Mouse (Mus musculus) naive thymus-derived CD4-positive, alpha-beta T cell, adult 2 months (primary cell): ENCODE results near the gene 4933411K16Rik.
A peak's percentile ranks its signal among the peaks of the same experiment; 100 is the strongest.

Experiments used
- DNase-seq: peaks from one replicate; pipeline ENCODE4 v3.0.0-alpha.2; 2011; ENCODE audit warnings: low read depth

Gene 4933411K16Rik

GRCm38 (mm10) chr19:42051948-42052347 is at the start of gene 4933411K16Rik:
TSS of gene 4933411K16Rik (plus strand) at chr19:42052248.
- no peak for DNase-seq

DNA sequence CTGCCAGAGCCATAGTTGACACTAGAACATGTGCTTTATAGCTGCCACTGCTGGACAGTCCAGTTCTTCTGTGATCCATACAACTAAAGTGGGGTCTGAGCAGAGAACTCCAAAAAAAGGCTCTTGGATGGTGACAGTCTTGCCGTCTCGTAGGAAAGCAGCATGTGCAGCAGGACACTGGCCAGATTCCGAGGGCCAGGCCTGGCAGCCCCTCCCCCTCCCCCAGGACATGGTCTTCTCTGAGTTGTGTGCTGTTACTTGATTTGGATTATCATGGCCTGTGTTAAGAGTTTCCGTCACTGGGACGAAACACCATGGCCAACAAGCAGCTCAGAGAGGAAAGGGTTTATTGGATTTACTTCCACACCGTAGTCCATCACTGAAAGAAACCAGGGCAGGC is 47.8 kb upstream of the 4933411K16Rik start:
- DNase-seq = no peak

DNA sequence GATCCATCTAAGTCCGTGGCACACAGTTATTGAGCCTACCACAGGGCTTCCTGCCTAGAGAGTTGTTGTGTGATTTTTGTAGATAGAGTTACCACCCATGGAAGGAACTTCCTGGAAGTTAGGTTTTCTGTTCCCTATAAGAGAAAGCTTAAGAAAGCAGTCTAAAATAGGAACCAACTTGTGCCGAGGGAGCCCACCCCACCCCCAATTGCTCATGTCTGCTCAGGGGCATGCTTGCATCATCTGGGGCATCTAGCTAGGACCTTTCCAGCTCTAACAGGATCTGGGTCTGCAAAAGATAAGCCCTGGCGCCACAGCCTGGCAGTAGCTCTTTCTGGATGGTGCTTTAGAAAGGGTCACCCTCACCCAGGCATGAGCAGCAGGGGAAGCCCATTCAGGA is 46.4 kb upstream of the 4933411K16Rik start:
- peak; percentile 30 for DNase-seq

- DNase-seq = no peak
Observed at GRCm38 (mm10) chr19:42006568-42006967, 45.5 kb upstream of the 4933411K16Rik start.

DNA sequence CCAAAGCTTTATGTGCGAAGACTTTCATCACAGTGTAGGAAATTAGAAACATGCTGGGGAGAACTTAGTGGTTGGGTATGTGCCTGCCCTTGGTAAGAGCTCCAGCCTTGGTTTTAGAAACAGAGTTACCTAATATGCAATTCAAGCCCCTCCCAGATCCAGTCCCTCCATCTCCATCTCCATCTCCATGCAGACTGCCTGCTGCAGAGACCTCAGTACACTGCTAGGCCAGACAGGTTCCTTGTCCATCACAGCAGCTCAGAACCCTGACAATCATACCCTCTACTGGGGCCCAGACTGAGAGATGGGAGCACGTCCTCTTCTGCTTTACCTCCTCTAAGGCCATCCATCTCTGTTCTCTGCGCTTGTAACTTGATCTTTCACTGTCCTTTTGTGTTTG is 43.5 kb upstream of the 4933411K16Rik start:
- no peak for DNase-seq

DNA sequence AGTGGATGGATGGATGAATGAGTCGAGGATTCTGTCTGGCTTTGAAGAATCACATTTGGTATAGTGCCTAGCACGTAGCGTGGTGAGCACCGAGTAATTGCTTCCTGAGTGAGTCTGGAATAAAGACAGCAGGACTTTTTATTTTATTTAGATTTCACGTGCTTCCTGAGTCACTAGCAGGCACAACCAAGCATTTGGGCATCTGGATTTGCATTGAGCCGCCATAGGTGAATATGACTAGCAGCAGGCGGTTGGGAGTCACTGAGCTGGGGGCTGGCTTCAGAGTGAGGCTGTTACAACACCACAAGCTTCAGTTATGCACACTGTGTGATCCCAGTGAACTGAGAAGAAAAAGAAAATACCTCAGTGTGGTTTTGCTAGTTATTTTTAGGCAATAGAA is 43.0 kb upstream of the 4933411K16Rik start:
- no peak for DNase-seq

- no peak for DNase-seq
Observed at GRCm38 (mm10) chr19:42010436-42010835, 41.6 kb upstream of the 4933411K16Rik start.

DNA sequence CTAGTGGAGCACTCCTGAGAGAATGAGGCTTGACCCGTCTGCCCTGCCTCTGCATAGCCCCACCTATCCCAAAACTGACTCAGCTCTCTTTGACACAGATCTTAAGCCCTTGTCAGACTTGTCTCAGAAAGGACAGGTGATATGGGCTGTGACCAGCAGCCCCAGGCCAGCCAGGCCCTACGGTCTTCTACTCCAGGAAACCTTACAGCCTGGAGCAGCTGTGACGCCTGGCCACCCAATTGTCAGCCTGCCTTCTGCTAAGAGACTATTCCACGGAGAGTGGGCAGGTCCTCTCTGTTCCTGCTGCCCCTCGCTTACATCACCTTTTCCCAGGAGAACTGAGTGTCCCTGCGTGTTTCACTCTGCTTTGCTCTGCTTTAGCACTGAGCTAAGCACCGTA is 40.9 kb upstream of the 4933411K16Rik start:
- no peak for DNase-seq

DNA sequence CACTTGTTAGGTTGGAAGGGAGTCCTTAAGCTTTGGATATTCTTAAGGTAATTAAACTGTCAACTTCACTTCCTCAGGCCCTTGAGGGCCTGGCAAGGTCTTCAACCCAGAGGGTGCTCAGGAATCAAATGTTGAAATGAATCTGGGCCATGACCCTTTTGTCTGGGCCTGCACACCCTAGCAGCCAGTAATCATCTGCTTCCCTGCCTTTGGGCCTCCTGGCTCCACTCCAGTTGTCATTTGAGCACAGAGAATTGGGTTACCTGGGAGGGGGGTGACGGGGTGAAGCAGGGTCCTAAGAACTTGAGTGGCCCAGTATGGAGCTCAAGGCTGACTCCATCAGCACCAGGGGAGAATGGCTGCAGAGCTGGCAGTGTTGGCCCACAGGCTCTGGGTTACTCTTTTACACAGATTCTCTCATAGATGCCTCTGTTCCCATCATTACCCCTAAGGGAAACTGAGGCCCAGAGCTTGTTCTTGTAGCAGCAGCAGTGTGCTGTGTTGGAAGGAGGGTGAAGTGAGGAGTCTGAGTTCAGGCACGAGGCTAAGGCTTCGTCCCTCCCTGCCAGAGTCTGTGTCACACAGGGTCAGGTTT is 37.7 kb upstream of the 4933411K16Rik start:
- no peak for DNase-seq

GRCm38 (mm10) chr19:42015001-42015400 is 37.0 kb upstream of the 4933411K16Rik start:
- DNase-seq = no peak

DNA sequence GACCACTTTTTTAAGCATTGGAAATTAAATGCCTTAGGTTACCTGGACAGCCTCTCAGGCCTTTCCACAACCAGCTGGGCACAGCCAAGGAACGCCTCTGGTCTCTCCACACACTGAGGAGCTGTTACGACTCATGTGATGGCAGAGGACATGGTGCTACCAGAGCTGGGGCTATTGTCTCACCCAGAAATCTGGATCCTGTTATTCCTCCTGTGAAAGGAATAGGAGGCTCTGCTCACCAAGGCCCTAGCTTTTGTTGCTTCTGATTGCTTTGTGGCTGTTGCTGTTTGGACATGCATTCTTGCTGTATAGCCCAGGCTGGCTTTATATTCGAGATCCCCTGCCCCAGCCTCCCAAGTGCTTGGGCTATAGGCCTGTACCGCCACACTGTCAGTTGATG is 35.8 kb upstream of the 4933411K16Rik start:
- DNase-seq = no peak

GRCm38 (mm10) chr19:42016840-42017239 is 35.2 kb upstream of the 4933411K16Rik start:
- no peak for DNase-seq

DNA sequence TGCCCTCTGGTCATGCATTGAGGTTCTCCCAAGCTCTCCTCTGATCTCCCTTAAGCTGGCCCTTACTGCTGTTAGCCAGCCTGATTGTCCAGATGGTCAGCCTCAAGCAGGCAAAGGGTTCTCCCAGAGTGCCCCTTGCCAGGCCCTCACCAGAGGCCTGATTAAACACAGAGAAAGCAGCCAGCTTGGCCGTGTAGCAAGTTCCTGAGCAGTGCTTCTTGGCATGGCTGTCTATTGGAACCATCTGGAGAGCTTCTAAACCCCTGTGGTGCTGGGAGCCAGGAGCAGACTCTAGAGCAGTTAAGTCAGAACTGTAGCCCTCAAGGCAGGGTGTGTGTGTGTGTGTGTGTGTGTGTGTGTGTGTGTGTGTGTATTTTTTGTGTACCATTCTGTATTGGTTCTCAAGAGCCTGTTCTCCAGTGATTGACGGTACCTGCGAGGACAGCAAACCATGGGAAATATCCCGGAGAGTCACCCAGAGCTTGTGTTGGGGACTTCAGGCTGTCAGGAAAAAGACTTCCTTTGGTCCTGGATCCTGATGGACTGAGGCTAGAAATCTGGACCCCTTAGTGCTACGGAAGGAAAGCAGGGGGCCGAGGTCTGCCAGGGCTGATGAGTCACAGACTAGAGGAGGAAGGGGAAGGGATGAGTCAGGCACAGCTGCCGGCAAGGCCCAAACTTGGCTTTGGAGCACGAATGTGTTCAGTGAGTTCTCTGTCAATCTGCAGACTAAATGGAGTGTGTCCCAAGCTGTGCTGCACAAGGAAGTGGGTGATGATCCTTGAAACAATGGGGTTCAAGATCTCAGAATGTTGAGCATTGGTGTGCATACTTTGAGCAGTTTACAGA is 34.4 kb upstream of the 4933411K16Rik start:
- no peak for DNase-seq

- DNase-seq = peak; percentile 78
Observed at GRCm38 (mm10) chr19:42019011-42019522, 33.0 kb upstream of the 4933411K16Rik start.

- no peak for DNase-seq
Observed at GRCm38 (mm10) chr19:42021681-42022541, 30.1 kb upstream of the 4933411K16Rik start.

GRCm38 (mm10) chr19:42022542-42022848 is 29.6 kb upstream of the 4933411K16Rik start:
- no peak for DNase-seq

DNA sequence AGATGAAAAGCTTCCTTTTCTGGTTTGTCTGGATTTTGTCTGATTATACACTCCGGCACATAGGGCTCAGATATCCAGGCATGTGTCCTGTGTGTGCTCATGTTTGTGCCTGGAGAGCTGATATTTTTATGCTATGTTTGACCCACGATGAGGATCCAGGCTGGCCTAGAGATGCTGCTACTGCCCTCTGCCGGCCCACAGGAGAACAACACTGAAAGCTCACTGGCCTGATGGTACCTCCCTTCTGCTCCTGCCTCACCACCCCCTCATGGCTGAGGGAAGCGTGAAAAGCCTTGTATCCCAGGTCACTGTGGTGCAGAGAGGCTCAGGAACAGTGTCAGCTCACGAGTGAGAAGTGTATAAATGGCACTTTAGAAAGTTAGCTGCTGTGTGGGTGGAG is 25.9 kb upstream of the 4933411K16Rik start:
- DNase-seq = peak; percentile 85

DNA sequence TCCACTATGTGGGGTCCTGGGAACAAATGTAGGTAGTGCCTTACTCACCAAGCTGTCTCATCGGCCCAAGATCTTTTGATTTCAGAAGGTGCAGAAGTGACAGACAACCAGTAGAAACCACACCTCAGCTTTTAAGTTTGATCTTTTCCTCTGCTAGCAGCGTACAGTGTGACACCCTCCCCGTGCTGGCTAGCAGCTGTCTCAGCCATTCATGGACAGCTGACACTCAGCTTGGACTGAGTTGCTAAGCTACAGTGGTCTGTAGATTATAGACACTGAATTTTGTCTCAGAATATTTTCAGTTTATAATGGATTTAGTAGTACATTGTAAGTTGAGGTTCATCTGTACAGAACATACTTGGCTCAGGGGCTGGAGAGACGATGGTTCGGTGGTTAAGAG is 20.9 kb upstream of the 4933411K16Rik start:
- no peak for DNase-seq

DNA sequence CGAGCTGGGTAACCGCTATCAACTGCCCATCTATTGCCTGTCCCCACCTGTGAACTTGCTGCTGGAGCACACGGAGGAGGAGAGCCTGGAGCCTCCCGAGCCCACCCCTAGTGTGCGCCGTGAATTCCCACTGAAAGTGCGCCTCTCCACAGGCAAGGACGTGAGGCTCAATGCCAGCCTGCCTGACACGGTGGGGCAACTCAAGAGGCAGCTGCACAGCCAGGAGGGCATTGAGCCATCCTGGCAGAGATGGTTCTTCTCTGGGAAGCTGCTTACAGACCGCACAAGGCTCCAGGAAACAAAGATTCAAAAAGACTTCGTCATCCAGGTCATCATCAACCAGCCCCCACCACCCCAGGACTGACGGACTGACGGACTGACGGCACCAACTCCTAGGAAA is 18.4 kb upstream of the 4933411K16Rik start:
- DNase-seq = no peak

- no peak for DNase-seq
Observed at GRCm38 (mm10) chr19:42034146-42034775, 17.8 kb upstream of the 4933411K16Rik start.

DNA sequence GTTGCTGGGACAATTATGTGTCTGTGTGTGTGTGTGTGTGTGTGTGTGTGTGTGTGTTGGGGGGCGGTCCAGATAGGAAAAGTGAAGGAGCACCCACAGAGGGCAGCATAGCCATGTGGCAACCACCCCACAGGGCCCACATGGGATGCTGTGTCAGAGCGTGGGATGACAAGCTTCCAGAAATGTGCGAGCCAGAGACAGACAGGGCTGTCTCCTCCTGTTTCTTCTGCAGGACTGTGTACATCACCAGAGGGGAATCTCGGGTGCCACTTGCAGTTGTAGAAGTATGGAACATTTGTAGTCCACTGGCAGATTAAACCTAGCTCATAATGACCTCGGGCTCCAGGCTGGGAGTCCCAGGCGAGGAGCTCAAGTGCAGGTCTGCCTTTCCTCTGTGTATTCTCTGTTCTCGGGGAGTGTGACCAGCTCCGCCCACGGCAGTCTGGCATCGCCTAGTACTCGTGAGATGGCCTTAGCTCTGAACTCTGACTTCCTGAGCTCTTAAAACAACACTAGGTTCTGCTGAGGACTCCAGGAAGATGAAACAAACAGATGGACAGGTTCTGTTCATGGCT is 17.1 kb upstream of the 4933411K16Rik start:
- DNase-seq = no peak
